Mouse (Mus musculus) MEL (cell line): ENCODE data around the gene Olfr657.

Experiments
- CTCF ChIP-seq, 3 experiments: IDR thresholded peaks in 2 of 3; conservative IDR thresholded peaks in 1 of 3; 2 replicates each; pipeline ENCODE4 v1.5.1; 2011 to 2012; ENCODE audit warnings: low read length in 3 of 3, low read depth in 2 of 3, mild to moderate bottlenecking in 2 of 3, improper control_type of control experiment in 1 of 3, inconsistent platforms in 1 of 3, mixed read lengths in 1 of 3, moderate library complexity in 1 of 3; ENCODE audit not compliant: control insufficient read depth in 1 of 3, insufficient read depth in 1 of 3, poor library complexity in 1 of 3, severe bottlenecking in 1 of 3
- EP300 ChIP-seq, 2 experiments: IDR thresholded peaks; 2 replicates each; pipeline ENCODE4 v1.6.1; 2011; ENCODE audit warnings: improper control_type of control experiment in 2 of 2, low read length in 2 of 2, low read depth in 1 of 2, mild to moderate bottlenecking in 1 of 2
- MAX ChIP-seq: IDR thresholded peaks from 2 replicates; pipeline ENCODE4 v1.6.1; 2011; ENCODE audit warnings: low read length, improper control_type of control experiment
- POLR2A ChIP-seq, 2 experiments: IDR thresholded peaks; 2 replicates each; pipeline ENCODE4 v1.6.1; 2011 to 2012; ENCODE audit warnings: low read length in 2 of 2, mild to moderate bottlenecking in 2 of 2, control low read depth in 1 of 2, improper control_type of control experiment in 1 of 2, low read depth in 1 of 2, moderate library complexity in 1 of 2; ENCODE audit not compliant: control insufficient read depth in 1 of 2, insufficient read depth in 1 of 2, poor library complexity in 1 of 2

DNA sequence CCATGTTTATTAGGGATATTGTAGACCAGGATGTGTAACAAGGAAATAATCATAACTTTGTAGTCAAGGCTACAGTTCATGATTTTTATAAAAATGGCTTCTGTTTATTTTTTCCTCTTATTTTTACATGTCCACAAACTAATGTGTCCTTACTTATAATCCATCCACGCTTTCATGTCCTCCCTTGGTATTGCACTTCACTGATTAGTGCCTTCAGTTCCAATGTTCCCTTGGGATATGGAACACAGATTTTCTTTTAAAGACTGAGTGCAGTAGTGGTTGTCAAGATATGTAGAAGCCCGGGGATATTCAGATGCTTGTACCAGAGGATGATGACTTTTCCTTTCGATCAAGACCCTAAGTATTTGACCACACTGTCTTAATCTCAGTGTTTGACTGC lies 41.9 kb downstream of the Olfr657 start, which contains the start of gene Olfr659:
- no peak for TF ChIP-seq MAX
- no peak for TF ChIP-seq POLR2A (IDR thresholded peaks at IDR 0.05; ENCODE audit: control insufficient read depth in 1 of 2, insufficient read depth in 1 of 2, low read depth in 1 of 2, low read length in 2 of 2, poor library complexity in 1 of 2)
- no peak for TF ChIP-seq EP300 (IDR thresholded peaks at IDR 0.05; ENCODE audit: low read depth in 1 of 2, low read length in 2 of 2)
- TF ChIP-seq CTCF (IDR thresholded peaks at IDR 0.05 in 2 of 3, conservative IDR thresholded peaks at IDR 0.05 in 1 of 3; ENCODE audit: control insufficient read depth in 1 of 3, insufficient read depth in 1 of 3, low read depth in 2 of 3, low read length in 3 of 3, poor library complexity in 1 of 3, severe bottlenecking in 1 of 3) = no peak
